In genomic region chr16:22439499-22440177, GRCm38 (mm10) we compare ENCODE assay signal across 8 mouse cellular contexts. TPM values are rescaled to one million over a fixed set of nuclear protein-coding genes. Genes with fewer than 3 reads are reported as not detected.
A peak's percentile ranks its signal among the peaks of the same experiment; 100 is the strongest.
DNase-seq lines count a peak whose midpoint lies in the region; ATAC-seq lines count a peak whose summit lies in the region.

Etv5 (minus strand) TSS chr16:22439719.

- ATAC-seq in intestine, embryonic 14.5 days (replicated peaks; ENCODE audit: low FRiP score, low TSS enrichment, low read depth) = peak; percentile 99

- no peaks in the 10 kb centered on the region for H3K36me3 ChIP-seq in intestine, embryonic 14.5 days (ENCODE audit: control insufficient read depth, insufficient read depth, low read length)

- WGBS in intestine, embryonic 14.5 days = under 1% methylated on average over 58 of the region's 63 CpGs

- no peaks in the 10 kb centered on the region for H3K9me3 ChIP-seq in intestine, embryonic 14.5 days (ENCODE audit: control insufficient read depth, low read length)

- H3K4me2 ChIP-seq in intestine, embryonic 14.5 days (ENCODE audit: low read length) = peak within 1 kb of the TSS; percentile 97

- DNase-seq in adrenal gland, adult 18-20 months (ENCODE audit: low spot score in 2 of 2) = peak; percentile 98
- peak; percentile 99 for DNase-seq in embryo, embryonic 11 days
- peak; percentile 100 for DNase-seq in gastrocnemius, postnatal 25 days
- peak; percentile 95 for DNase-seq in intestine, embryonic 14.5 days (ENCODE audit: low spot score)
- DNase-seq in left cerebral cortex, postnatal 14 days (ENCODE audit: low spot score in 2 of 2) = peak; percentile 99 to 100
- DNase-seq in mesoderm, embryonic 11.5 days (ENCODE audit: low read depth, low spot score) = peak; percentile 99
- peak; percentile 100 for DNase-seq in right cerebral cortex, postnatal 36 days (ENCODE audit: low spot score in 2 of 2)
- peak; percentile 99 for DNase-seq in yolk sac, embryonic 10.5 days (ENCODE audit: low spot score)

- peak within 1 kb of the TSS; percentile 60 for H3K4me3 ChIP-seq in intestine, embryonic 14.5 days (ENCODE audit: low read depth, low read length)

- intact Hi-C loops in left cerebral cortex, postnatal 14 days (cut with DNase I) = loop anchor here (2.0 to 10.0 kb wide), 3 partner anchors 68 to 125 kb away; no protein-coding TSS in a partner anchor

- peak within 1 kb of the TSS; percentile 51 for H3K9ac ChIP-seq in intestine, embryonic 14.5 days (ENCODE audit: low read length)

- peaks cover 8% of the 10 kb centered on the region; the same call in 1 of the 2 replicates for H3K4me1 ChIP-seq in intestine, embryonic 14.5 days (replicated peaks; ENCODE audit: control insufficient read depth, insufficient read depth, low read length)

- H3K27ac ChIP-seq in intestine, embryonic 14.5 days (ENCODE audit: low read depth) = peak within 1 kb of the TSS; percentile 80

- H3K27me3 ChIP-seq in intestine, embryonic 14.5 days (replicated peaks; ENCODE audit: control insufficient read depth, insufficient read depth, low read length) = peaks cover 15% of the 10 kb centered on the region; the same call in 1 of the 2 replicates

RNA-seq across cellular contexts. Expression of gene Etv5, which starts in this region (rescaled TPM):
- total RNA-seq in adrenal gland, adult 18-20 months (2021) = 10 to 100 TPM; 18.2 to 26.9 TPM
- 10 to 100 TPM; 11.1 to 13.3 TPM for total RNA-seq in gastrocnemius, postnatal 25 days (2021)
- 13.8 and 16.6 TPM in 2 replicates for polyA plus RNA-seq in intestine, embryonic 14.5 days (2014; fragmentation: Nextera tagmentation; extraction: Ambion mirVana)
- total RNA-seq in left cerebral cortex, postnatal 14 days (2021) = 10 to 100 TPM; 59.9 to 68.8 TPM

Comparison
In these comparisons a context has a peak if more than half of its experiments do, and no peak if none do; other contexts are left out.
1. Peak in every context shown above with its lines: DNase-seq, ATAC-seq, H3K4me3 ChIP-seq and H3K27ac ChIP-seq.